Mouse (Mus musculus): ENCODE measurements around the gene Tubb5.
A peak's percentile ranks its signal among the peaks of the same experiment; 100 is the strongest.

The Tubb5 gene

DNA sequence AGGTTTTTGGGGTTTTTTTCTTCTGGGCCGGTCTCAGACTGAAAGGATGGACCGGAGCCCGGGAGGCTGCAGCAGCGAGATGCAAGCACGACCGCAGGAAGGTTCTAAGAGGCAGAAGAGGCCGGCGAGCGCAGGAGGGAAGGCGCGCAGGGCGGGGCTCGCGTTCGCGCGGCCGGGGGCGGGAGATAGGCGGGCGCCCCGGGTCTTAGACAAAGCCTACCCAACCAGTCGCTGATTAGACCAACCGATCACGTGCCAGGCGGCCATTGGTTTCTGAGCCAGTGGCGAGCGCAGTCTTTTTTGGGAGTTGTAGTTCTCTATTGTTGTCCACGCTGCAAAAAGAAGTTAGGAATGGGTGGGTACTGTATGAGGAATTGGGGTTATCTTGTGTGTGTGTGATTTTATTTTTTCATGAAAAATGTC is at the start of gene Tubb5:
Gene Tubb5, minus strand, starts transcription at position 185 of the 423 bp plus-strand sequence.
- peak; percentile 93 for DNase-seq

DNA sequence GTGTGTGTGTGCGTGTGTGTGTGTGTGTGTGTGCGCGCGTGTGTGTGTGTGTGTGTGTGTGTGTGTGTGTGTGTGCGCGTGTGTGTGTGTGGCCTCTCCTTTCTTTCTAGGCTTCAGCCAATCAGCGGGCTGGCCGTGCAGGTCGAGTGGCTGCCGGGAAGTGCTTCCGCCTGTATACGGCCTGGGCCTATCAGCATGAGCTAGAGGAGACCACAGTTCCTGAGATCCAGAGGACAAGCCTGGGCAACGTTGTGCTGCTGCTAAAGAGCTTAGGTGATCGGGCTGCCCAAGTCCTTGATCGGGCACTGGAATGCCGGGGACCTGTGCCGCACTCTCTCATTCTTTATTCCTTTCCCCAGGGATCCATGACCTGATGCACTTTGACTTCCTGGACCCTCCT is 49.6 kb upstream of the Tubb5 start:
- no peak for DNase-seq

DNA sequence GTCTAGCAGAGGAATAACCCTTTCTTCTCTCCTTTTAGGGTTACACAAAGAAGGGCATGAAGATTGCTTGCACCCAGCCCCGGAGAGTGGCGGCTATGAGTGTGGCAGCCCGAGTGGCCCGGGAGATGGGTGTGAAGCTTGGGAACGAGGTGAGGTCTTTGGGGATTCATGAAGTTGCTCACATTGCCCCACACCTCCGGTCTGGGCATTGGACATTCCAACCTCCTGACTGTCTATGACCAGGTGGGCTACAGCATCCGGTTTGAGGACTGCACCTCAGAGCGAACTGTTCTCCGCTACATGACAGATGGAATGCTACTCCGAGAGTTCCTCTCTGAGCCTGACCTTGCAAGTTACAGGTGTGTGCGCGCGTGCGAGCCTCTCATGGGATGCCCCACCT is 45.7 kb upstream of the Tubb5 start:
- DNase-seq = no peak

DNA sequence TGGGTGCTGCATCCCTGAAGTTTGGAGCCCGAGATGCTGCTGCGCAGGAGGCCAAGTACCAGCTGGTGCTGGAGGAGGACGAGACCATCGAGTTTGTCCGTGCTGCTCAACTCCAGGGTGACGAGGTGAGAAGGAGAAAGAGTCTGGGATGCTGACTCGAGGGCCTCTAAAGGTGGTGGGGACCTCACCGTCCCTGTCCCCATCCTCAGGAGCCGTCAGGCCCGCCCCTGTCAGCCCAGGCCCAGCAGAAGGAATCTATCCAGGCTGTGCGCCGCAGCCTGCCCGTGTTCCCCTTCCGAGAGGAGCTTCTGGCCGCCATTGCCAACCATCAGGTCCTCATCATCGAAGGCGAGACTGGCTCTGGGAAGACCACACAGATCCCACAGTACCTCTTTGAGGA is 44.8 kb upstream of the Tubb5 start:
- no peak for DNase-seq

DNA sequence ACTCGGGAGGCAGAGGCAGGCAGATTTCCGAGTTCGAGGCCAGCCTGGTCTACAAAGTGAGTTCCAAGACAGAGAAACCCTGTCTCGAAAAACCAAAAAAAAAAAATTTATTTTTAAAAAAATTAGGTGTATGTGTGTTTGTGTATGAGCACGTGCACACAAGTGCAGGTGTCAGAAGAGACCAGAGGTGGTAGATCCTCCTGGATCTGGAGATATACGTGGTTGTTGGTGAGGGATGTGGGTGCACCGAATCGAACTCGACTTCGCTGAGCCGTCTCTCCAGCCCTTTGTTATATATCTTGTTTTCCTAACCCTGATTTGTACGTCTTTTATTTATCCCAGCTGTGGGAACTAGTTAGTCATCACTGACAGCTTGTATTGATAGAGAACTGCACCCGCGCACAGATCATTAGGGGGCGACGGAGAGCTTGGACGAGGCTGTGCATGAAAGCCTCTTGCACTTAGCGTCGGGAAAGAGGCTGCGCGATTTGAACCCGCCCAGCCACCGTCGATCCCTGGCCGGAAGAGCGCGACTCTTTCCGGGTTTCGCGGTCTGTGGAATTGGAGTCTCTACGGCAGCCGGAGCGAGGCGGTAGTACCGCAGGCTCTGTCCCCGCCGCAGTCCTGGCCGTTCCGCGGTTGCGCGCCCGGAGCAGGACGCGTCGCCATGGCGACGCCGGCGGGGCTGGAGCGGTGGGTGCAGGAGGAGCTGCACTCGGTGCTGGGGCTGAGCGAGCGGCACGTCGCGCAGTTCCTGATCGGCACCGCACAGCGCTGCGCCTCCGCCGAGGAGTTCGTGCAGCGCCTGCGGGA is 41.3 kb upstream of the Tubb5 start, which contains the start of gene Dhx16:
Gene Dhx16, plus strand, starts transcription at position 575 of the 813 bp plus-strand sequence.
- DNase-seq = peak; percentile 86 to 94

DNA sequence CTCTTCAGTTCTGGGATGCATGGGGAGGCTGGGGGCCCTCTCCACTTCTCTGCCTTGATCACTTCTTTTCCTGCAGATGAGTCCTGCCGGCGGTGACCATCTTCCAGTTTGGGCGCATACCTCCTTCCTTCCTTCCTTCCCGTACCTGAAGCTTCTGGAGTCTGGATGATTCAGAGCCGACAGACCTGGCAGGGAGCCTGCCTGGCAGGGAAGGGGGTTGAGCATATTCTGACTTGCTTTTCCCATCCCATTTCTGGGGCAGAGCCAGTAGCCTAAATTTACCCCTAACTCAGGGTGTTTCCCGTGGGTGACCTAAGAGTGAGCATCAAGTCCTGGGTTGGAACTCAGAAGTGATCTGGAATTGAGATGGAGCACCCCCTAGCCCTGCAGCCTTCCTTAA is 36.6 kb upstream of the Tubb5 start:
- DNase-seq = no peak

DNA sequence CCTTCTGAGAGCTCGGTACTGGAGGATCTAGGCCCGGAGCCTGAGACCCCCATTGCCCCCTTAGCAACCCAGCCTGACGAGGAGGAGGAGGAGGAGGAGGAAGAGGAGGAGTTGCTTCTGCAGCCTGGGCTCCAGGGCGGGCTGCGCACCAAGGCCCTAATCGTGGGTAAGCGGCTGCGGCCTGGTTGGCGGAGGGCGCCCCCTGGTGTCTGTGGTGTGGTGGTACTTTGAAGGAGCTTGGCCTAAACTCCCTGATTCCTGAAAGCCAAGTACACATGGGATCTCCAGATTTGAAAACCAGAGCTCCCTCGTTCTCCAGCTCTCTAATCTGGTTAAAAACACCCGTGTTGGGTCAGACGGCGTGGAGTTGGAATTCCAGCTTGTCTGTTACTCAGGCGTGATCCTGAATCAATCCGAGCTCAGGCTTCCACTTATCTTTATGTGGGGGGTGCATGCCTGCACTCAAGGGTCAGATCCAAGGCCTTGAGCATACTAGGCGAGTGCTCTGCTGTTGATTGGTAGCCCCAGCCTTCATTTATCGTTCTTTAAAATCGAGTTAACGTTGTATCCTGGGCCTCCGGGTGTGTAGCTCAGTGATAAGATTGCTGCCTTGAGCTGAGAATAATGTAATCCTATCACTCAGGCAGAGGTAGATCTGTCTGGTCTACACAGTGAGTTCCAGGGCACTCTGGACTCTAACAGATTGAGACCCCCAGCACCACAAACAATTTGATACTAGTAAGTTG is 35.8 kb upstream of the Tubb5 start:
- peak; percentile 74 to 85 for DNase-seq

DNA sequence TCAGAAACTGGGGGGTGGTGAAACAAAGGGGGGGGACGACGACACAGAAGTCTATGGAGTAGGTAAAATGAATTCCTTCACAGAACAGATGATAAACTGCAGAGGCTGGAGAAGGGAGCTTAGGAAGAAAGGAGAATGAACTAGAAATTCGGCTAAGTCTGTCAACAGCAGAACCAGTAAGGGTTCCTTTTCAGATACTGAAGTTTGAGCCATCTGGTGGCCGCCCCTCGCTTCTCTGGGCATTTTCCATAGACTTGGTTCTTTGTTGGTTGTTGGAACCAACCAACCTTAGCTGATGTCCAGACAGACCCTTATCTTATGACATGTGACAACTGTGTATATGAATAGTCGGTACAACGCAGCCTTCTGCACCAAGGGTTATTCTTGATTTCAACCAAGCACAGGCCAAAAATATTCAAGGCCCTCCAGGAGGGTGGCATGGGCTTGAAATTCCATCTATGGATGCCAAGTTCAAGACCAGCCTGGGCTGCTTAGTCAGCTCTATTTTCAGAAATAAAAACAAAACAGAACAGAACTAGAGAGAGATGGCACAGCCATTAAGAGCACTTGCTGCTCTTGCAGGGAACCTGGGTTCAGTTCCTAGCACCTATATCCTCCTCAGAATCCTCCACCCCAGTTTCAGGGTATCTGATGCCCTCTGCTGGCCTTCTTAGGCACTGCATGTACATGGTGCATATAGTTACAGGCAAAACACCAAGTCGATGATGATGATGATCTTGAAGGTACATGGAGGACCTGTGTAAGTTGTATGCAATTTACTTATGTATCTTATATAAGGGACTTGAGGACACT is 33.0 kb upstream of the Tubb5 start:
- peak in 1 of 2 experiments; percentile 46 for DNase-seq

DNA sequence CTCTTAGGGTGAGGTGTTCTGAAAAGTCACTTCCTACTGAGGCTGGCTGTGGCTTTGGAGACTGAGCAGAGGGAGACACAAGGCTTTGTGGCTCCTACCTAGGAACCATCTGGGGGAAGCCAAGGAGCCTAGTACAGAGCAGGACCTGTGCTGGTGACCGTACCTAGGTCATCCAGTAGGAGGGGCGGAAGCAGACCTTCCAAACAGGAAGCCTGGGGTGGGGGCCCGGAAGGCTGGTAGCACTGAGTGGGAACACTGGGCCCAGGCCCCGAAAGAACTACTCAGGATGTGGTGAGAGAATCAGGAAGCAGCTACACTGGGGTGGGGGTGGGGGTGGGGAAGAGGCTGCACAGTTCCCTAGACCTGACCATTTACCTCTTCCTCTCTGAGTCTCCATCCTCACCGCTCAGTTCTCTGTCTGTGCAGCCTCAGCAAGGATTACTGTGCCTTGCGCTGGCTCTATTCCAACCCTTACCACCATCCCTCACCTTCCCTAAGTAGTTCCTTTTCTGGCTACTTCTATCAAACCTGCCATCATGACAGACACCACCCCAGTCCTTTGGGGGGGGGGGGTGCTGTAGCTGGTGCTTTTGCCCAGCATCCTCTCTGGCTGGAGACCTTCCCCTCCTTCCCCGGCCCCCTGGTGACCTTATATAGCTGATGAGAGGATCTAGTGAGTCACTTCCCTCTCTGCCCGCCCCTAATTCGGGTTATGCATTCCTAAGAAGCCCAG is 32.2 kb upstream of the Tubb5 start:
- DNase-seq = peak; percentile 76 to 82

DNA sequence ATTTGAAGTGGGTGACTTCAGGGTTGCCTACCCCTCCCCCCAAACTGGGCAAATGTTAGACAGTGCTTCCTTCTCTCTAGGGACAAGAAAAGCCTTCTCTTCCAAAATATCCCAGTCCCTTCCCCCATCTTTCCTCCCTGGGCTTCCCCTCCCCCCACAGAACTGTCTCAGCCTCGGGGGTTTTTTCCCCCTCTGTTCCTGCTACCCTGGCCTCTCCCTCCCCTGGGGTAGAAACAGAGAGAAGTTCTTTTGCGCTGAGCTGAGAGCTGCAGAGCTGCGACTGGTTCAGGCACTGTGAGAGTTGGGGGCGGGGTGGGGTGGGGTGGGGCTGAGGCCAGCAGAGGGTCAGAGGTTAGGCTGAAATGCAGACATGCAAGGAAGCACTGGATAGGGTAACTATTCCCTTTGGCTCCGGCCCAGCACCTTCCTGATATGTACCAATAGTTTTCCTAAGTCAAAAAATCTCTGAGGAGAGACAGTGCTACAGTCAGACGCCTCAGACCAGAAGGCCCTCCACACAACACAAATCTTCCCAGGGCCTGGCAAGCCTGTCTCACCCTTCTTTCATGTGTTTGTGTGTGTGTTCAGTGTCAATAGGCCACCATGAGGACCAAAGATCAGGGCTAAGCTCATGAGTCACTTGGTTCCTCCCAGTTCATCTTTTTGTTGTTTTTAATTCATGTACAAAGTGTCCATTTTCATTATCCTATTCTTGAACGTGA is 31.4 kb upstream of the Tubb5 start:
- DNase-seq = peak in 1 of 2 experiments; percentile 38

DNA sequence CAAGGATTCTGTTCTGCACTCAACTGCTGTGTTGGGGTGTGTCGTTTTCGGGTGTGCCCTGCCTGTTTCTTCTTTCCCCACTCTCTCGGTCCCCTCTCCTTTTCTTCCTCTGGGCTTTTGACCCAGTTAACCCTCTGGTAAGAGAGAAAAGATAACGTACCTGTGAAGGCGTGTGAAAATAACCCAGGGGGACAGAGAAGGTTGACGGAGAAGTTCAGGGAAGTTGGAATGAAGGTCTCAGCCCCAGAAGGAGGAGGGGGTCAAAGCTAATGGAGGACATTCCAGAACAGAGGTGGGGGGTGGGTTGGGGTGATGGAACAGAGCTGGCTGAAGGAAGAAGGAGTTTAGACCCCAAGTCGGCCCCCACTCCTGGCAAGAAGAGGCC is 30.8 kb upstream of the Tubb5 start:
- no peak for DNase-seq

DNA sequence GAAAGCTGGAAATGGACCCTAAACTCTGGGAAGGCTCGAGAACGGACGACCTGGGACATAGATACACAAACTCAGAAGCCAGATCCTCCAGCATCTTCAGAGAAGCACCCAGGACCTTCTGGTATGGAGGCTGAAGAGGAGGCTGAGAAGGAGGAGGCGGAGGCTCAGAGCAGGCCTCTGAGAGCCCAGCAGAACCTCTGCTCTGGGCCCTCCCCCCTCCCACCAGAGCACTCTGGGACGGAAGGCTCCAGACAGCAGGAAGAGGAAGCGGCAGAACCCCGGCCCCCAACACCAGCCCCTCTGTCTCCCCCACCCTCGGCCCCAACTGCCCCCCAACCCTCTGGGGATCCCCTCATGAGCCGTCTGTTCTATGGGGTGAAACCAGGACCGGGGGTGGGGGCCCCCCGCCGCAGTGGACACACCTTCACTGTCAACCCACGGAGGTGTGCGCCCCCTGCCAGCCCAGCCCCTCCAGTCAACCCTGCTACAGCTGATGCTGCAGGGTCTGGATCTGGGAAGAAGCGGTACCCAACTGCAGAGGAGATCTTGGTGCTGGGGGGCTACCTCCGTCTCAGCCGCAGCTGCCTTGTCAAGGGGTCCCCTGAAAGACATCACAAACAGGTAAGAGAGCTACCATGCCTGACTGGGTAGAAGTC is 30.2 kb upstream of the Tubb5 start:
- peak; percentile 59 to 70 for DNase-seq

DNA sequence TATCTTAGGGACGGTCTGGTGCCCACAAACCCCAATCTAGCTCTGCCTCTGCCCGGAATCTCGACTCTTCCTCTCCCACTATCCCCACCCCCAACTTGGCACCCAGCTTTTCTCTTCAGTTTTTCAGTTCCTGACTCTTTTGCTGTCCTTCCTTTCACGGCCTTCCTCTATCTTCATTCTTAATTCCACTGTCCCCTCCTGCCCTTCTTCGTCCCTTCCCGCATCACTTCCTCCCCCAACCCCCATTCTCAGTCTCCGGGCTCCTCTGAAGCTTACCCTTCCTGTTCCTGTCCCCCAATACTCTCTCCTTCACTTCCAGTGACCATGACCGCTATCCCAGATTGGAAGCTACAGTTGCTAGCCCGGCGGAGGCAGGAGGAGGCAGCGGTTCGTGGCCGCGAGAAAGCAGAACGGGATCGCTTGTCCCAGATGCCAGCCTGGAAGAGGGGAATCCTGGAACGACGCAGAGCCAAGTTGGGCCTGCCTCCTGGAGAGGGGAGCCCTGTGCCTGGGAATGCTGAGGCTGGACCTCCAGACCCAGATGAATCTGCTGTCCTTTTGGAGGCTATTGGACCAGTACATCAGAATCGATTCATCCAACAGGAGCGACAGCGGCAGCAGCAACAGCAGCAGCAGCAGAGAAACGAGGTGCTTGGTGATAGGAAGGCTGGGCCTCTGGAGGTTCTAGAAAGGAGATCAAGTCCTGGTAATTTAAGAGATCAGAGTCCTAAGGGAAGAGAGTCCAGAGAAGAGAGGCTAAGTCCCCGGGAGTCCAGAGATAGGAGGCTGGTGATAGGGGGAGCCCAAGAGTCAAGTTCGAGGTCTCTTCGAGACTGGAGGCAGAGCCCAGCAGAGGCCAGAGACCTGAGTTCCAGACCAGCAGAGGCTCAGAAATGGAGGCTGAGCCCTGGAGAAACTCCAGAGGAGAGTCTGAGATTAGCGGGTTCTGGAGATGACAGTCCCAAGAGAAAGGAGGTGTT is 29.1 kb upstream of the Tubb5 start:
- peak; percentile 50 to 77 for DNase-seq

DNA sequence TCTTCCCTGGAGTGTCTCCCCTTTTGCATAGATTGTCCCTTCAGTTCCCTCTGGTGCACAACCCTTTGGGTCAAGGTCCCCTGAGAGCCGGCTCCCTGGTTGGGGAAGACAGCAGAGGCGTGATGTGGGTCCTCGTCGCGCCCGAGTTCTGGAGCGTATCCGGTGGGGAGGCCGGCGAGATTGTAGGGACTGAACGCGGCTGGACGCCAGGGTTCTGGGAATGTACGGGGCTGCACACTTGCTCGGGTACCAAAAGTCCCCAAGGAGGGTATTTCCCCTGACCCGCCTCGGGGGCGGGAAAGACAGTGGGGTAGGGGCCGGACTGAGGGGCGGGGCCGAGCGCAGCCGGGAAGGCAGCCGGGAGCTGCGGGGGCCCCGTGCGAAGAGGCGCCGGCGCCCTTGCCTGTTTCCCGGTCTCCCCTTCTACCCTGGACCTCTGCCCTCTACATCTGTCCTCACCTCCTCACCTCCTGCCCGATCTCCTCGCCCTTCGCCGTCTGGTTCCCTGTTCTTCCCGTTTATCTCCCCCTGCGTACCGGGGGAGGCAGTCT is 28.2 kb upstream of the Tubb5 start:
- peak; percentile 72 to 81 for DNase-seq

DNA sequence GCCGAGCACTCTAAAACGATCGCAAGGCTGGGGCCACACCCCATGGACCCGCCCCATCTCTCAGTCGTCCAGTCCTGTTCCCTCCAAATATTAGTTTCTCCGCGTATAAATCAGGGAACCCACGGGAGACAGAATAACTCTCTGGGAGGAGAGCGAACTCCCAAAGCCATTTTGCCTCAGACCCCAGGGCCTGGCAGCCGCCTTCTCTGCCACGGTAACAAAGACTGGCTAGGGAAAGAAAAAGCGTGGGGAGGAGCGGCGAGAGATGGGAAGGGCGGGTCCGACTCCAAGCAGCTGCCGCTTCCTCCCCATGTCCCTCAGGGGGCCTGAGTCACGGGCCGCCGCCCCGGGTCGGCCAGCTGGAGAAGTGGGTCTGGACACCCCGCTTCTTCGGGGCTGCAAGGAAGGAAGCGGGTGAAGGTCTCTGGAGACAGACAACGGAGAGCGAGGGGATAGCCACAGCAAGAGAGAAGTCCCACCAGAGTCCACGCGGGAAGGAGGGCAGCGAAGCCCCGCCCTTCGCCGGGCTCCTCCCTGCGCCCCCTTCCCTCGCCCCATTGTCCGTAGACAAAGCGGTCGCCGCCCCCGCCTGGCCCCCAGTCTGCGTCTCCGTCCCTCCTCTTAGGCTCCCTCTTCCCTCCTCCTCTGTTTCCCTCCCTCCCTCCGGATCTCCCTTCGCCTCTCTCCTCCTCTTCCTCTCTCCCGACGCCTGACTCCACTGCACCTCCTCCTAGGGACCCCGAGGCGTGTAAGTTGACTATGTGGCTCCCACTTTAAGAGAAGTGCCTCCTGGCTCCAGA is 27.6 kb upstream of the Tubb5 start, which contains the start of gene Ppp1r18:
Gene Ppp1r18, plus strand, starts transcription at position 113 of the 800 bp plus-strand sequence.
- DNase-seq = peak; percentile 68 to 70

DNA sequence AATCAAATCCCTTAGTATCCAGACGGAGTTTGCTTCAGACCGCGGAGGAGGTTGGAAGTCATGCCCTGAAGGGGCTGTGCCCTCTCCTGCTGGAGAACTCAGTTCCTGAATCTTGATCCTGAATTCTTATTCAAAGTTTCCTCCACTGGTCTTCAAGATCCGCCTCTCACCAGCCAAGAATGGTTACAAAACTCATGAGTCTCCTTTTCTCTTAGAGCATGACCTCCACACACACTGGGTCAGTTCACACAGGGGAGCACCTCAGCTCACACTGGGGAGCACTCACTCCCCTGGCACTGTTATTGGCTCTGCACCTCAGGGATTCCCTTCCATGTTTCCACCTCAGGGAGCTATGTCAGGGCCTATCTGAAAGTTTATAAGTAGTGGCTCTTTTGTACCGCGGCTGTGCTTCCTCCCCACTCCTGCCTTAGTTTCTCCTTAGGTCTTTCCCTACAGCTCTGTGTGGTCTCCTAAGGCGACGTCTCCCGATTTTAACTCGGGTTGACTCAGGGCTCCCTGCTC is 26.8 kb upstream of the Tubb5 start:
- DNase-seq = no peak

DNA sequence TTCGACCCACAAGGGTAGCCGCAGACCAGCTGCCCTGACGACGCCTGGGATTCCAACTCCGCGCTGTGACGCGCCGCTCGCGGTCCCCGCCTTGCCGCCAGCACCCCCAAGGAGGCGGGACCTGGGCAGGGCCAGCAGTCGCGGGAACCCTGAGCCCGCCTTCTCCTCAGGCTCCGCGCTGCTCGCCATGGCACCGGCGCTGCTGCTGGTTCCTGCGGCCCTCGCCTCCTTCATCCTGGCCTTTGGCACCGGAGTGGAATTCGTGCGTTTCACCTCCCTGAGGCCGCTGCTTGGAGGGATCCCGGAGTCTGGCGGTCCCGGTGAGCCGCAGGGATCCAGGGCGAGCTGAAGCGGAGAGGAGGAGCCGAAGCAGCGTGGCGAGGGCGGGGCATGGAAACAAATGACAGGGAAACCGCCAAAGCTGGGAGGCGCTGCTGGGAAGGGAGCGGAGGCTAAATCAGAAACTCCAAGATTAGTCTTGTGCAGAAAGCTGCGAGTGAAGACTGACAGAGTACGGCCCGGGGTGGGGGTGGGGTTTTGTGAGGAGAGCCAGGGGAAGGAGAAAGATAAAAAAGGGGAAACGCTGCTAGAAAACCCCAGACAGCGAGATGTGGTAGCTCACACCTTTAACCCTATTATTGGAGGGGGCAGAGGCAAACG is 23.2 kb upstream of the Tubb5 start, which contains the start of gene Nrm:
Gene Nrm, plus strand, starts transcription at position 121 of the 660 bp plus-strand sequence.
- DNase-seq = peak; percentile 75 to 83

DNA sequence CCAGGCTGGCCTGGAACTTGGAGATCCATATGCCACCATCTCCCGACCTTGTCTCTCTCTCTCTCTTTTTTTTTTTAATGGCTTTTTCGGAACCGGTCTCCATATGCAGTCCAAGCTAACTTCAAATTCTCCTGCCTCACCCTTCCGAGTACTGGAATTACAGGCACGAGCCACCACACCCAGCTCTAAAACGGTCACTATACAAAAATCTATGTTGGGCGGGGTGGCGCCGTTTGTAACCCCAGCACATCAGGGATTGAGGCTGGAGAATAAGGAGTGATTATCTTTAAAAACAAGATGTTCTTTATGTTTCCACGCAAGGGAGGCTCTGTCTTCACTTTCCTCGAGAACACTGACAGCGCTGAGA is 22.7 kb upstream of the Tubb5 start:
- DNase-seq = no peak

Measured in spleen, adult 18-20 months (tissue).